Mouse (Mus musculus): ENCODE data around the gene Ugt1a6b. TPM values are rescaled to one million over a fixed set of nuclear protein-coding genes. Genes with fewer than 3 reads are reported as not detected.

The Ugt1a6b gene
- total RNA-seq, 1 experiment: 0.13 TPM

DNA sequence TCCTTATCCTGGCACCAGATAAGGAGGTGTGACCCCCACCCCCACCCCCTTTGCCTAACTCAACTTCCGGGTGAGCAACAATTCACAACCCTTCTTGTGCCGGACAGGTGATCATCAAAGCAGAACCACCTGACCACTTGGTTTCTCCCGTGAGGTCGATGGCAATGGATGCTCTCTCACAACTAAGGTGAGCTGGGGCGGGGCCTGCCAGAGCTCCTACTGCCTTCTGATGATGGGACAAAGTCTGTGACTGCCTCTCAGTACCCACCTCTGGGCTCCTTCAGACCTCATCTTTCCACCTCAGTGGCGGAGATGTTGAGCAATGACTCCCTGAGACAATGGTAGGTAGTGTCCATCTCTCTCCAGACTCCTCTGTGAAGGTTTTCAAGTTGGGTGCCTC lies 142.8 kb downstream of the Ugt1a6b start:
- no peaks in the 10 kb centered on the region for H3K36me3 ChIP-seq (ENCODE audit: control insufficient read depth, insufficient read depth, low read length, poor library complexity, severe bottlenecking)
- TF ChIP-seq ZC3H11A (IDR thresholded peaks at IDR 0.05; ENCODE audit: borderline replicate concordance, low read depth, low read length): no peak
- H3K9ac ChIP-seq (ENCODE audit: insufficient read depth, low read depth, low read length, poor library complexity, severe bottlenecking): no peak overlapping the region
- H3K9me3 ChIP-seq (ENCODE audit: control insufficient read depth, insufficient read depth, low read depth, low read length): no peaks in the 10 kb centered on the region
- no peak for DNase-seq (ENCODE audit: low read depth, low spot score)
- H3K4me3 ChIP-seq (ENCODE audit: insufficient read depth in 1 of 2, low read depth in 1 of 2, low read length in 2 of 2, poor library complexity in 1 of 2, severe bottlenecking in 1 of 2): no peak overlapping the region
- in situ Hi-C loops (cut with MboI; ENCODE audit: low sequenced_read_pairs in 2 of 2, unreplicated experiment in 2 of 2): no loop called here
- no peaks in the 10 kb centered on the region for H3K4me1 ChIP-seq (ENCODE audit: control insufficient read depth in 2 of 2, insufficient read depth in 2 of 2, low read length in 2 of 2, poor library complexity in 1 of 2)
- H3K27ac ChIP-seq (ENCODE audit: insufficient read depth, low read depth, low read length, poor library complexity, severe bottlenecking): no peak overlapping the region

DNA sequence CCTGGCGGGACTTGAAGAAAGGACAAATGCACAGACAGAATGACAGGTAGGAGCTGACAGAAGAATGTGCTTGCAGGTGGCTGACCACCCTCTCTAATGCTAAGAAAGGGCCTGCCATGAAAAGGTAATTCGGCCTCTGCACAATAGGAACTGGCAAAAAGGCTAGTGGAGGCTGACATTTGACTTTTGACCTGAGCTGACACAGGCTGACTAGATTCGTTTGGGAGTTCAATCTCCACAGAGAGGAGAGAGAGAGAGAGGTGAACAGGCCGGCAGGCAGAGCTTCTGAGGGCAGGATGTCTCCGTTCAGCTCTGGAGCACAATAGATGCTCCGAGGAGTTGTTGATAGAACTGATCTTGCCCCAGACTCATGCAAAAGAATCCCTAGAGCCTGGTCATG lies 143.3 kb downstream of the Ugt1a6b start:
- DNase-seq (ENCODE audit: low read depth, low spot score): no peak
- Histone ChIP-seq H3K4me3 (ENCODE audit: insufficient read depth in 1 of 2, low read depth in 1 of 2, low read length in 2 of 2, poor library complexity in 1 of 2, severe bottlenecking in 1 of 2) (no peak overlapping the region), H3K9me3 (ENCODE audit: control insufficient read depth, insufficient read depth, low read depth, low read length) (no peaks in the 10 kb centered on the region), H3K4me1 (ENCODE audit: control insufficient read depth in 2 of 2, insufficient read depth in 2 of 2, low read length in 2 of 2, poor library complexity in 1 of 2) (no peaks in the 10 kb centered on the region), H3K36me3 (ENCODE audit: control insufficient read depth, insufficient read depth, low read length, poor library complexity, severe bottlenecking) (no peaks in the 10 kb centered on the region), H3K9ac (ENCODE audit: insufficient read depth, low read depth, low read length, poor library complexity, severe bottlenecking) (no peak overlapping the region), H3K27ac (ENCODE audit: insufficient read depth, low read depth, low read length, poor library complexity, severe bottlenecking) (no peak overlapping the region)
- in situ Hi-C loops (cut with MboI; ENCODE audit: low sequenced_read_pairs in 2 of 2, unreplicated experiment in 2 of 2): no loop called here
- TF ChIP-seq HCFC1 (IDR thresholded peaks at IDR 0.05; ENCODE audit: borderline replicate concordance, insufficient read depth, low read length) (no peak), CHD2 (IDR thresholded peaks at IDR 0.05; ENCODE audit: low read depth, low read length) (no peak), ZNF384 (IDR thresholded peaks at IDR 0.05; ENCODE audit: low read depth, low read length) (no peak), ZC3H11A (IDR thresholded peaks at IDR 0.05; ENCODE audit: borderline replicate concordance, low read depth, low read length) (no peak), MAFK (IDR thresholded peaks at IDR 0.05; ENCODE audit: insufficient read depth, low read depth, low read length) (no peak)

GRCm38 (mm10) chr1:88247660-88248059 lies 144.6 kb downstream of the Ugt1a6b start:
- no peak overlapping the region for H3K9ac ChIP-seq (ENCODE audit: insufficient read depth, low read depth, low read length, poor library complexity, severe bottlenecking)
- no peaks in the 10 kb centered on the region for H3K9me3 ChIP-seq (ENCODE audit: control insufficient read depth, insufficient read depth, low read depth, low read length)
- DNase-seq (ENCODE audit: low read depth, low spot score): no peak
- H3K27ac ChIP-seq (ENCODE audit: insufficient read depth, low read depth, low read length, poor library complexity, severe bottlenecking): no peak overlapping the region
- in situ Hi-C loops (cut with MboI; ENCODE audit: low sequenced_read_pairs in 2 of 2, unreplicated experiment in 2 of 2): no loop called here
- no peak for TF ChIP-seq HCFC1 (IDR thresholded peaks at IDR 0.05; ENCODE audit: borderline replicate concordance, insufficient read depth, low read length)
- TF ChIP-seq CHD2 (IDR thresholded peaks at IDR 0.05; ENCODE audit: low read depth, low read length): no peak
- no peak for TF ChIP-seq MAFK (IDR thresholded peaks at IDR 0.05; ENCODE audit: insufficient read depth, low read depth, low read length)
- TF ChIP-seq ZNF384 (IDR thresholded peaks at IDR 0.05; ENCODE audit: low read depth, low read length): no peak
- no peak for TF ChIP-seq ZC3H11A (IDR thresholded peaks at IDR 0.05; ENCODE audit: borderline replicate concordance, low read depth, low read length)
- H3K4me3 ChIP-seq (ENCODE audit: insufficient read depth in 1 of 2, low read depth in 1 of 2, low read length in 2 of 2, poor library complexity in 1 of 2, severe bottlenecking in 1 of 2): no peak overlapping the region
- no peaks in the 10 kb centered on the region for H3K36me3 ChIP-seq (ENCODE audit: control insufficient read depth, insufficient read depth, low read length, poor library complexity, severe bottlenecking)
- no peaks in the 10 kb centered on the region for H3K4me1 ChIP-seq (ENCODE audit: control insufficient read depth in 2 of 2, insufficient read depth in 2 of 2, low read length in 2 of 2, poor library complexity in 1 of 2)

DNA sequence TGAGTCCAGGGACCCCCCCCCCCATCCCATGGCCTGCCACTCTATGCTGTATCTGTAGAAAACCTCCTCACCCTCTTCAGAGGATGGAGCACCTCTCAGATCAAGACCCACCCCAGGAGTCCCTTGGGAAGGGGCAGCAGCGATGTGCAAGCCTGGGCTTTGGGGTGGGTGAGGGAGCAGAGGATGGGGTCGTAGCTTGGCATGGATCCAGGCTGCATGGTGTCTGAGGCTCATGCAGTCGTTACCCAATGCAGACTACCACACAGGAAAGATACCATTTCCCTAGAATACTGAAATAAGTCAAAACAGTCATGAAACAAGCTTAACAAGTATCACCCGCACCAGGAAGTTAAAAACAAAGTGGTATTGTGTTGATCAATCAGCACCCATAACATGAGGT lies 145.6 kb downstream of the Ugt1a6b start:
- no peak for TF ChIP-seq ZC3H11A (IDR thresholded peaks at IDR 0.05; ENCODE audit: borderline replicate concordance, low read depth, low read length)
- no peak for TF ChIP-seq HCFC1 (IDR thresholded peaks at IDR 0.05; ENCODE audit: borderline replicate concordance, insufficient read depth, low read length)
- TF ChIP-seq ZNF384 (IDR thresholded peaks at IDR 0.05; ENCODE audit: low read depth, low read length): no peak
- TF ChIP-seq MAFK (IDR thresholded peaks at IDR 0.05; ENCODE audit: insufficient read depth, low read depth, low read length): no peak
- TF ChIP-seq CHD2 (IDR thresholded peaks at IDR 0.05; ENCODE audit: low read depth, low read length): no peak
- H3K36me3 ChIP-seq (ENCODE audit: control insufficient read depth, insufficient read depth, low read length, poor library complexity, severe bottlenecking): no peaks in the 10 kb centered on the region
- H3K9ac ChIP-seq (ENCODE audit: insufficient read depth, low read depth, low read length, poor library complexity, severe bottlenecking): no peak overlapping the region
- H3K9me3 ChIP-seq (ENCODE audit: control insufficient read depth, insufficient read depth, low read depth, low read length): no peaks in the 10 kb centered on the region
- no peak overlapping the region for H3K27ac ChIP-seq (ENCODE audit: insufficient read depth, low read depth, low read length, poor library complexity, severe bottlenecking)
- no peak for DNase-seq (ENCODE audit: low read depth, low spot score)
- no peaks in the 10 kb centered on the region for H3K4me1 ChIP-seq (ENCODE audit: control insufficient read depth in 2 of 2, insufficient read depth in 2 of 2, low read length in 2 of 2, poor library complexity in 1 of 2)
- in situ Hi-C loops (cut with MboI; ENCODE audit: low sequenced_read_pairs in 2 of 2, unreplicated experiment in 2 of 2): no loop called here
- H3K4me3 ChIP-seq (ENCODE audit: insufficient read depth in 1 of 2, low read depth in 1 of 2, low read length in 2 of 2, poor library complexity in 1 of 2, severe bottlenecking in 1 of 2): no peak overlapping the region

- H3K9ac ChIP-seq (ENCODE audit: insufficient read depth, low read depth, low read length, poor library complexity, severe bottlenecking): no peak overlapping the region
- TF ChIP-seq ZC3H11A (IDR thresholded peaks at IDR 0.05; ENCODE audit: borderline replicate concordance, low read depth, low read length) (no peak), CHD2 (IDR thresholded peaks at IDR 0.05; ENCODE audit: low read depth, low read length) (no peak), MAFK (IDR thresholded peaks at IDR 0.05; ENCODE audit: insufficient read depth, low read depth, low read length) (no peak), ZNF384 (IDR thresholded peaks at IDR 0.05; ENCODE audit: low read depth, low read length) (no peak), HCFC1 (IDR thresholded peaks at IDR 0.05; ENCODE audit: borderline replicate concordance, insufficient read depth, low read length) (no peak)
- no peaks in the 10 kb centered on the region for H3K36me3 ChIP-seq (ENCODE audit: control insufficient read depth, insufficient read depth, low read length, poor library complexity, severe bottlenecking)
- no peak overlapping the region for H3K4me3 ChIP-seq (ENCODE audit: insufficient read depth in 1 of 2, low read depth in 1 of 2, low read length in 2 of 2, poor library complexity in 1 of 2, severe bottlenecking in 1 of 2)
- H3K9me3 ChIP-seq (ENCODE audit: control insufficient read depth, insufficient read depth, low read depth, low read length): no peaks in the 10 kb centered on the region
- DNase-seq (ENCODE audit: low read depth, low spot score): no peak
- in situ Hi-C loops (cut with MboI; ENCODE audit: low sequenced_read_pairs in 2 of 2, unreplicated experiment in 2 of 2): no loop called here
- no peaks in the 10 kb centered on the region for H3K4me1 ChIP-seq (ENCODE audit: control insufficient read depth in 2 of 2, insufficient read depth in 2 of 2, low read length in 2 of 2, poor library complexity in 1 of 2)
- no peak overlapping the region for H3K27ac ChIP-seq (ENCODE audit: insufficient read depth, low read depth, low read length, poor library complexity, severe bottlenecking)
Measured at GRCm38 (mm10) chr1:88249596-88249995, 146.5 kb downstream of the Ugt1a6b start.
